Mouse (Mus musculus) CD4-positive naive resting alpha-beta T cell, adult 57 days (primary cell): ENCODE results near the gene Selenok. TPM values are rescaled to one million over a fixed set of nuclear protein-coding genes. Genes with fewer than 3 reads are reported as not detected.

Experiments
- total RNA-seq: library from RNA; stranded (reverse); gene quantifications from one replicate; pipeline ENCODE4 v1.2.4, GENCODE M21; 2023

The Selenok gene
- total RNA-seq, result 164 TPM

GRCm38 (mm10) chr14:29968075-29968821, at the start of gene Selenok:
Gene Selenok (plus strand): TSS chr14:29968308.

DNA sequence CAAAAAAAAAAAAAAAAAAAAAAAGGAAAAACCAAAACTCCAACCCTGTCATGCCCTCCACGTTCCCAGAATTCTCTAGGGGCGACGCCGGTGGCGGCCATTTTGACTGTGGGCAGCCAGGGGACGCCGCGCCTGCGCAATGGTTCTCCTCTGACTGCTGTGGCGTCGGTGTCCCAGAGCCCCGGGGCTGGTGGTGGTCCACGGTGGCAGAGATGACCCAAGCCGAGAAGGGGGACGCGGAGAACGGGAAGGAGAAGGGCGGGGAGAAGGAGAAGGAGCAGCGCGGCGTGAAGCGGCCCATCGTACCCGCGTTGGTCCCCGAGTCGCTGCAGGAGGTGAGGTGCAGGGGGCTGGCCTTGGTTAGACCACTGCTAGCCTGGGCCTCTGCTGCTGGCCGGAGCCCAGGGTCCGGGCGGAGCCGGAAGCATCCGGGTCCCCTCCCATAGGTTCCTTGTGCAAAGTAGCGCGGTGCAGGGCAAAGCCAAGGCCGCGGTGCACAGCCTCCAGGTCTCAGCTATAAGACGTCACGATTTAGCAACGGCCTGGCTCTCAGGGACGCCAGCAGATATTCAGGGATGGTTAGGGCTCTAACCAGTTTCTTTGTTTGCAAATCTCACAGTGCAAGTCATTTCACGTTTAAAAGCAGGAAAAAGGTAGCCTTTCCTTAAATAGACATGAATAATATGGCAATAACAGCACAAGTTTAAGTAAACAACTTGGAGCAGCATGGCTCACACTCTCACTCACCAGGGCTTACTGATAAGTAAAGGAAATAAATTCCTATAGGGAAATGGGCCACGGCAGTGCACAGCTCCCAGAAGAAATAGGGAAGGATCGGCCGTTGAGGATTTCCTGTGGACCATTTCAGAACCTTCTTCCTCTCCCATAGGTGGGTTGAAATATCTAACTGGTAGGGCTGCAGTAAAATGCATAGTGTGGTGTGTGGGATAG, 10.4 kb downstream of the Selenok start, which contains the start of gene Actr8:
Actr8 (plus strand) TSS at position 84 of the 951 bp plus-strand sequence.

DNA sequence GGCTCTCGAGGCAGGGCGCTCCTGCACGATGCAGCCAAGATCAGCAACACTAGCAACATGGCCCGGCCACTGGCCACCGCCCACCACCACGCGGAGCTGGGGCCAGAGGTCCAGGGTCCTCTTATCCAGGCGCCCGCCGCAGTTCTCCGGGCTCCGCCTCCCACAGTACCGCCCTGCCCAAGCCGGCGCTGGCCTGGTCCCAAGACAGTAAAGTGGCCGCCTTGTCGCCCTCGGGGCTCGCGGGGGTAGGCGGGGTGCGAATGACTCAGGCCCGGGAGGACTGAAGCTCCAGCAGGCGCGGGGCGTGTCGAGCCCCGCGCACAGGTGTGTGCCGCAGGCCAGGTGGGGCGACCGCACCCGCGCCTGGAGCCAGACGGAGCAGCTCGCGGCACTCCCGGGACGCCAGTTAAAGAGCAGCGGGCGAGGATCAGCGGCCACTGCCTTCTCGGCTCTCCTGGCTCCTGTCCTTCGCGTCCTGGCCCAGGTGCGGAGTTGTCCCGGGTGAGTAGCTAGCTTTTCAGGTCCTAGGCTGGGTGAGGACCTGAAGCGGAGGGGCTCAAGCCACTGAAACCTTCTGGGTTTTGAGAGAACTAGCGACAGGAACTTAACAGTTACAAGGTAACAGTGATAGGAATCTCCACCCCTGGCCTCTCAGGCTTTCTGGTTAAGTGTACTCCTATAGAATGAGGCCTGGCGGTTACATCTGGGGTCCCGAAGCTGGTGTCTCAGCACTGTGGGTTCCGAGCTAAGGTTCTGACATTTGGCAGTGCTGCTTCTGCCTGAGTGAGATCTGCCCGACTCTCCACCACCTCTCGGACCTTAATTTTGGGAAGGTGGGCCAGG, 40.8 kb downstream of the Selenok start, which contains the start of the genes Il17rb and Chdh:
Il17rb (minus strand) TSS at position 164 of the 843 bp plus-strand sequence.
Chdh (plus strand) TSS at position 291 of the 843 bp plus-strand sequence.

Other genes with a start within 250 kb of the Selenok start
- not detected for gene Cacna2d3, start 246.4 kb upstream of the Selenok start, total RNA-seq
- 58.5 TPM for gene Actr8, start 10.0 kb downstream of the Selenok start, total RNA-seq
- gene Il17rb, start 40.6 kb downstream of the Selenok start, total RNA-seq, result 0.38 TPM
- gene Chdh, start 40.7 kb downstream of the Selenok start, total RNA-seq, result 0.77 TPM